In the genomic region with DNA sequence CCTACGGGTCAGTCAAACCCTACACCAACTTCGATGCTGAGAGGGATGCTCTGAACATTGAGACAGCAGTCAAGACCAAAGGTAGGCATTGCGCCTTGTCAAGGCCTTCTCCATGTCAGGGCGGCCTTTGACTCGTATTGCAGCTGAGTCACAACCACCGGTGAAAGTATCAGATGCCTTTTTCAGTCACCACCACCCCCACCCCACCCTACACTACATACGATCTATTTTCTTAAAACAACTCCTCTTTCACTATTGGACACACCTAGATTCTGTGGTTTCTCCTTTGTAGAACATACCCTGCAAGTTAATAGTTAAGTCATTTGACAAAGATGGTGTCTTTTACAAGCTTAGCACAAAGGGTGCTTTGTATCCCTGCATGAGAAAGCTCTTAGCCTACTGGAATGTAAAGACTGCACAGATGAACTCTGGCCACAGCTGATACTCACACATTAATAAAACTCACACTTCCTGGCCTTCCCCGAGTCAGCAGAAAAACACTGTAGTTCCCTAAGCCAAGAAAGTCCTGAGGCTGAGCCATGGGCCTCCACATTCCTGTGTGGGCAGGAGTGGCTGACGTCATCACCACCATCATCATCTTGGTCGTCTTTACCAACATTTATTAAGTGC, we compare ENCODE assay signal across 11 mouse cellular contexts. TPM values are rescaled to one million over a fixed set of nuclear protein-coding genes. Genes with fewer than 3 reads are reported as not detected.
A peak's percentile ranks its signal among the peaks of the same experiment; 100 is the strongest.
DNase-seq lines count a peak whose midpoint lies in the region; ATAC-seq lines count a peak whose summit lies in the region.
"Had no signal": no experiment of that assay in that cellular context is flagged by ENCODE, and none has a peak within 500 bp of the region (broad histone marks: within the 10 kb centered on the region; RNA-seq: fewer than 3 reads in every experiment).

No protein-coding gene starts in this region.

- ATAC-seq in heart, embryonic 13.5 days (ENCODE audit: extremely low read depth, insufficient number of reproducible peaks, low FRiP score, low TSS enrichment), result no peak
- peak; percentile 86 for ATAC-seq in intestine, embryonic 16.5 days

- no peak overlapping the region for H3K4me3 ChIP-seq in heart, embryonic 13.5 days
- H3K4me3 ChIP-seq in intestine, embryonic 16.5 days (ENCODE audit: low read length), result no peak overlapping the region
- H3K4me3 ChIP-seq: liver, embryonic 15.5 days had no signal

- H3K27me3 ChIP-seq in heart, embryonic 13.5 days (replicated peaks), result no peaks in the 10 kb centered on the region
- H3K27me3 ChIP-seq in intestine, embryonic 16.5 days (replicated peaks; ENCODE audit: control insufficient read depth, insufficient read depth, low read length), result no peaks in the 10 kb centered on the region
- H3K27me3 ChIP-seq: liver, embryonic 15.5 days had no signal

- no peak overlapping the region; the same call in 1 of the 2 replicates for H3K9ac ChIP-seq in heart, embryonic 13.5 days
- no peak overlapping the region for H3K9ac ChIP-seq in intestine, embryonic 16.5 days (ENCODE audit: low read depth, low read length)
- H3K9ac ChIP-seq: liver, embryonic 15.5 days had no signal

- 60% methylated on average over 10 of the region's 10 CpGs for WGBS in heart, embryonic 13.5 days
- WGBS in intestine, embryonic 16.5 days, result 50% methylated on average over 10 of the region's 10 CpGs

- H3K36me3 ChIP-seq in heart, embryonic 13.5 days, result peaks cover 78% of the 10 kb centered on the region
- H3K36me3 ChIP-seq in intestine, embryonic 16.5 days (ENCODE audit: control insufficient read depth, insufficient read depth, low read length), result 0 out of 2 replicates have a peak, but pooled peaks cover 2% of the 10 kb centered on the region

- no peak for DNase-seq in heart, postnatal 10 days
- peak; percentile 77 for DNase-seq in 3134 (ENCODE audit: extremely low read depth, insufficient read length, low spot score)
- DNase-seq in adipocyte (ENCODE audit: low spot score), result peak; percentile 45
- DNase-seq in urinary bladder, postnatal 14 days (ENCODE audit: low spot score), result no peak
- no peak for DNase-seq in spleen, adult 12 weeks (ENCODE audit: low spot score)
- no peak for DNase-seq in cerebellum, postnatal 10 days
- DNase-seq: adrenal gland, postnatal 14 days; right cerebral cortex, postnatal 4 days had no signal

- no peaks in the 10 kb centered on the region for H3K9me3 ChIP-seq in heart, embryonic 13.5 days
- H3K9me3 ChIP-seq in intestine, embryonic 16.5 days (ENCODE audit: control insufficient read depth, low read length), result no peaks in the 10 kb centered on the region
- H3K9me3 ChIP-seq: liver, embryonic 15.5 days had no signal

- H3K4me1 ChIP-seq in heart, embryonic 13.5 days, result peaks cover 85% of the 10 kb centered on the region
- H3K4me1 ChIP-seq in intestine, embryonic 16.5 days (ENCODE audit: control insufficient read depth, insufficient read depth, low read length), result peaks cover 72% of the 10 kb centered on the region

- intact Hi-C loops in heart, postnatal 10 days (cut with DNase I), result no loop called here

- peak overlapping the region; percentile 34 for H3K27ac ChIP-seq in heart, embryonic 13.5 days (replicated peaks)
- peak overlapping the region; percentile 55 for H3K27ac ChIP-seq in intestine, embryonic 16.5 days (ENCODE audit: low read length)
- H3K27ac ChIP-seq: liver, embryonic 15.5 days had no signal

- no peak overlapping the region for H3K4me2 ChIP-seq in heart, embryonic 13.5 days
- H3K4me2 ChIP-seq in intestine, embryonic 16.5 days (ENCODE audit: low read depth, low read length), result no peak overlapping the region
- H3K4me2 ChIP-seq: liver, embryonic 15.5 days had no signal

RNA-seq across cellular contexts. Expression of gene Anxa2, which starts 14.0 kb away (rescaled TPM):
- polyA plus RNA-seq in heart, embryonic 13.5 days (2015; fragmentation: Nextera tagmentation; extraction: Ambion mirVana), result 450 and 490 TPM in 2 replicates
- 100 to 1,000 TPM; 207 to 221 TPM for total RNA-seq in heart, postnatal 10 days (2021)
- polyA plus RNA-seq in intestine, embryonic 16.5 days (2015; fragmentation: Nextera tagmentation; extraction: Ambion mirVana), result 599 and 614 TPM in 2 replicates

Comparison
In these comparisons a context has a peak if more than half of its experiments do, and no peak if none do; other contexts are left out.
1. DNase-seq: peak in 3134 (single experiment) and adipocyte (single experiment); none in heart, postnatal 10 days (0 of 2), urinary bladder, postnatal 14 days (single experiment), spleen, adult 12 weeks (single experiment) and cerebellum, postnatal 10 days (0 of 2).